Mouse (Mus musculus): ENCODE data around the gene Lsm2.
"Not testable (repeated sequence)": the region's sequence is repeated elsewhere in the genome, so short reads cannot be mapped to it uniquely, and the experiment has no call there.

The Lsm2 gene

DNA sequence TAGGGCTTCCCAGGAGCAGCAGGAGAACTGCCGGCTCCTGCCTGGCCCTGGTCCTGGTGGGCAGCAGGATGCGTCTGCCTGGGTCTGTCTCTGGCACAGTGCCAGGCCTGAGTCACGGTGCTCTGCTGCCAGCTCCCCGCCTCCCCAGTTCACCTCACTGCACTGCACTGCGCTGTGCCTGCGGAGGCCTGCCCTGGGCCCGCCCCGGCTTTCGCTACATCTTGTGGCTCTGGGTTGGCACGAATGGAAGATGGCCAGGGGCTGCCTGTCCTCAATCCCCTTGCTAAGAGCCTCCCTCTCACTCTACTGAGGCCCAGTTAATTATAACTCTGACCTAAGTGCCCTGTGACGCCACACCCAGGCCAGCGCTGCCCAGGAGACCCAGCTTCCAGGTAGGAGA is 34.7 kb downstream of the Lsm2 start, which contains the start of gene Vwa7:
Gene Vwa7, plus strand, starts transcription at position 204 of the 400 bp plus-strand sequence.
- DNase-seq: peak; percentile 46

DNA sequence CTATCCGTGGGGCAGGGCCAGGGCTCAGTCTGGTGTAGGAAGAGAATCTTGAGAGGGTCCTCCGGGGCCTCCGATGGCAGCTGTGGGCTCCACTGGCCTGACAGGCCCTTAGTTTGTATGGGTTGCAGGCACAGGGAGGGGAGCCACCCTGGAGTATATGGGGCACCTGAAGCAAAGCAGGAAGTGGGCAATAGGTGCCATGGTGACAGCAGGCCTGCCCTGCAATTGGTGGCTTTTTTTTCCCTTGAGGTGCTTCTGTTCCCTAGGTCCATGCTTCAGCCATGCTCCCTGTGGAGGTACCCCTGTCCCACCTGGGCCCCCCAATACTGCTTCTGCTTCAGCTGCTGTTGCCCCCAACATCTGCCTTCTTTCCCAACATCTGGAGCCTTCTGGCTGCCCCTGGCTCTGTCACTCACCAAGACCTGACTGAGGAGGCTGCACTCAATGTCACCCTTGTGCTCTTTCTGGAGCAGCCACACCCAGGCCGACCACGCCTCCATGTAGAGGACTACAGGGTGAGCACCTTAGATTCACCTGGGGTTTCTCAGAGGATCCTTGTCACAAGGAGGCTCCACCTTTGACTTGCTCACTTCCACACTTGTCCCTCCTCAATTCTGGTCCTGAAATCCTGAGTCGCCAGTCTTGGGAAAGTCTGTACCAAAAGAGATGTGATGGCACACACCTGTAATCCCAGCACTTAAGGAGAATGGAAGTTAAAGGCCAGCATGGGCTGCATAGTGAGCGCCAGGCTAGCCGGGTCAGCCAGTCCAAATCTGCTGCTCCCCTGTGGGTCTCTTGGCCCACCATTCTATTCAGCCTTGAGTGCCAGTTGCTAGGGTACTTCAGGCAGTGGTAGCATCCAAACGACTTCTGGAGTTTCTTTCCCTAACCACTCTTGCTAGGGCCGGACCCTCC is 35.4 kb downstream of the Lsm2 start:
- DNase-seq: no peak

DNA sequence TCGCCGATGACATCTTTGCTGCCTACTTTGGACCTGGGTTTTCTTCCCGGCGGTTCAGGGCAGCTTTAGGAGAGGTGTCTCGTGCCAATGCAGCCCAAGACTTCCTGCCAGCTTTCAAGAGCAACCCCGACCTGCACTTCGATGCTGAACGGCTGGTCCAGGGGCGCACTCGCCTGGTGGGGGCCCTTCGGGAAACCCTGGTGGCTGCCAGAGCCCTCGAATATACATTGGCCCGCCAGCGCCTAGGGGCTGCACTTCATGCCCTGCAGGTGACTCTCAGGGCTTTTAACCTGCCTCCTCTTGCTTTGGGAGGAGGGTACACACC is 36.0 kb downstream of the Lsm2 start:
- DNase-seq: no peak

DNA sequence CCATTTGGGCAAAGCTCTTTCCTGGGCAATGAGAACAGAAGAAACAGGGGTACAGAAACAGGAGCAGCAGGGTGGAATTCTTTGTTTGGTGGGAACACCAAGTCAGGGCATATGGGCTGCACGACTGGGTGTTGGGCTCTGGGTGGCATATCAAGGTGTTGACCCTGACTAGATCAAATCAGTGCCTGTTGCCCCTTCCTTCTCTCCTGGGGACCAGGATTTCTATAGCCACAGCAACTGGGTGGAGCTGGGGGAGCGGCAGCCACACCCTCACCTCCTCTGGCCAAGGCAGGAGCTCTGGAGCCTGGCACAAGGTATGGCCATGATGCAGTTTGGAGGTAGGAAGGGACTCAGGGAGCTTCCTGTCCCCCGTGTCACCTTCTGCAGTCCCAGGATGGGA is 36.5 kb downstream of the Lsm2 start:
- no peak for DNase-seq

DNA sequence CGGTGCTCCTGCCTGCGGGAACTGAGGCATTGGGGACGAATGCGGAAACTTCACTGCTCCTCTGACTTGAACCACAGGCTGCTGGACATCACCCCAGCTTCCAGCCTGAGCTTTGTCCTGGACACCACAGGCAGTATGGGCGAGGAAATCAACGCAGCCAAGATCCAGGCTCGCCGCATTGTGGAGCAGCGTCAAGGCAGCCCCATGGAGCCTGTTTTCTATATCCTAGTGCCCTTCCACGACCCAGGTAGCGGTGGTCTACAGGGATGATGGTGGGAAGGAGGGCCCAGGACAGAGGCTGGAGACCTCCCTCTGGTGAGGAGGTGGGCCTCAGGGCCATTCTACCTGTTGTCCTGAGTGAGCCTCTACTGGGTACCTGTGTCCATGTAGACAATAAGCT is 38.2 kb downstream of the Lsm2 start:
- no peak for DNase-seq

DNA sequence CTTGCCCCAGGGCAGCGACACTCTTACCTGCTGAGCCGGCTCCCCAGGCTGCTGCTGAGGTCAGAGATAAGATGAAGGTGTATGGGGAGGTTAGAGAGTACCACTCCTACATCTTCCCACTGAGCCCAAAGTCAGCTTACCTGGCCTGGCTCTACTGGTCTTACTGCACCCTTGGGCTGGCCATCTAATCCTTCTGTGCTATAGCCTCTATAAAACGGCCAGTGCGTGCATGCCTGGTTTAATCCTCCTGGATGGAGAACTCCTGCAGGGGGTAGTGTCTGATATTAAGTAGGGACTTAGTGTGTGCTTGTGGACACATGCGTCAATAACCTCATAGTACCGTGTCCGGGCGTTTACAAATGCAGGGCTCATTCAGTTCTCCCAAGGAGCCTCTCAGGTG is 38.9 kb downstream of the Lsm2 start:
- DNase-seq: no peak

DNA sequence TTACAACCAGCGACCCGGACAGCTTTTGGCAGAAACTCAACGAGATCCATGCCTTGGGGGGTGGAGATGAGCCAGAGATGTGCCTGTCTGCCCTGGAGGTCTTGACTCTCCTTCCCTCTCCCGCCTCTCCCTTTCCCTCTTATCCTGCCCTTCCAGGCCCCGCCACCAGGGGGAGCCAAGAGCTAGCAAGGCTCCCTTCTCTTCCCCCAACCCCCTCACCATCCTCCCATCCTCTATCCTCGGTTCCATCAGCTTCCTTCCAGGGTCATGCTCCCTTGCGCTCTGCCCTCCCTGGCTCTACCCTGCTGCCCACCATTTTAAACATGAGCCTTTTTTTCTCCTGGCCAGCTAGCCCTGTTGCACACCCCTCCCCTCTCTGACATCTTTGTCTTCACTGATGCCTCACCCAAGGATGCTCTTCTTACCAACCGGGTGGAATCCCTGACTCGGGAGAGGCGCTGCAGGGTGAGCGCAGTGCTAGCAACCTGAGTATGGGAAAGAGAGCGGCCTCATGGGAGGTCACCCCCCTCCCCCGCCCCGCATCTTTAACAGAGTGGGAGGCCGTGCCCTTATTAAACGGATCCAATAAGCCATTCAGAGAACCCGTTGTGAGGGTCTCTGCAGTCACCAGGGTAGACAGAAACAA is 39.6 kb downstream of the Lsm2 start:
- peak; percentile 90 for DNase-seq

DNA sequence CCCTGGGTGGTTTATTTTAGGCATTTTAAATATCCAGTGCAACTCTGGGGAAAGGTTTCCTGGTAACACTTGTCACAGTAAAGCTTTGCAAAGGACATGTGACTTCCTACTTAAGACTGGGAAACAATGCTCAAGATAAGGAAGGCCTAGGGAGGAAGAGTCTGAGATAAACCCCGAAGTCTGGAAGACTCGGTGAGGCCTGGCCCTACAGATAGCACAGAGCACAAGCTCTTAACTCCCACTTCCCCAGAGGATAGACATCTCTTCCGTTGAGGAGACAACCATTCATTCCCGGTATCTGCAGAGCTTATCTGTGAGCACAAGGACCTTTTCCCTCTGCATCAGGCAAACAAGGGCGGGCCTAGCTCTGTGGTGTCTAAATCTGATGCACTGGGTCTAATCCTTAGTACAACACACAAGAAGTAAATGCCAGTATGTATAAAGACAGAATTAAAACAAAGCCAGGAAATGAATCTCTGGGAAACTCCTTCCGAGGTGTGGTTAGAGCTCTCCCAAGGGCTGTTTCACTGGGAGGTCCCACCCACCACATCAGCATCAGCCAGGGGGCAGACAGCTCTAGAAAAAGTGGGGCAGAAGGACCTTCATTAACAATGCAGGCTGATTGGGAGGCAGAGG is 40.3 kb downstream of the Lsm2 start:
- DNase-seq: no peak

DNA sequence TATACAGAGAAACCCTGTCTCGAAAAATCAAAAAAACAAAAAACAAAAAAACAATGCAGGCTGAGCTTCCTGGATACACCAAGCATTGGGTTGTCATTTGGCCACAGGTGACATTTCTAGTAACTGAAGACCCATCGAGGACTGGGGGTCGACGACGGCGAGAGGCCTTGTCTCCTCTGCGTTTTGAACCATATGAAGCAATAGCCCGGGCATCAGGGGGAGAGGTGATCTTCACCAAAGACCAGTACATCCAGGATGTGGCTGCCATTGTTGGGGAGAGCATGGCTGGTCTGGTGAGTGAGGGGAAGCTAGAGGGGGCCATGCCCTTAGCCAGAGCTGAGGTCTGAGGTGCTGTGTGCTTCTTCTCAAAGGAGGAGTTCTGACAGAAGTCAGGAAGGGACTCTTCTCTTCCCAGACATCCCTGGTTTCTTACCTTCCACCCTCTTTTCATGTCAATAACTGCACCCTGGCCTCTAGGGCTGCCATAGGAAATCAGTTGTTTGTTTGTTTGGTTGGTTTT is 40.9 kb downstream of the Lsm2 start:
- no peak for DNase-seq

DNA sequence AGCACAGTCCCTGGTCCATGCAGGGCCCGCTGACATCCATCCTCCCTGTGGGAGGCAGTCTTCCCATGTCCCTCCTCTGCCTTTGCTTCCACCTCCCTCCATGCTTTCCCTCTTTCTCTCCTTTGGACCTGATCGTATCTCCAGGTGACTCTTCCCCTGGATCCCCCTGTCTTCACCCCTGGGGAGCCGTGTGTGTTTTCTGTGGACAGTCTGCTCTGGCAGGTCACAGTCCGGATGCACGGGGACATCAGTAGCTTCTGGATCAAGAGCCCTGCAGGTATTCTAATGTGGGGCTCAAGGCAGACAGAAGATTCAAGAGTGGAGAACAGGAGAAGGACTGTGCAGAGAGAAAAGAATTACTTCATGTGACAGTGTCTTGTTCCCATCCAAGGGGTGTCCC is 41.6 kb downstream of the Lsm2 start:
- no peak for DNase-seq

DNA sequence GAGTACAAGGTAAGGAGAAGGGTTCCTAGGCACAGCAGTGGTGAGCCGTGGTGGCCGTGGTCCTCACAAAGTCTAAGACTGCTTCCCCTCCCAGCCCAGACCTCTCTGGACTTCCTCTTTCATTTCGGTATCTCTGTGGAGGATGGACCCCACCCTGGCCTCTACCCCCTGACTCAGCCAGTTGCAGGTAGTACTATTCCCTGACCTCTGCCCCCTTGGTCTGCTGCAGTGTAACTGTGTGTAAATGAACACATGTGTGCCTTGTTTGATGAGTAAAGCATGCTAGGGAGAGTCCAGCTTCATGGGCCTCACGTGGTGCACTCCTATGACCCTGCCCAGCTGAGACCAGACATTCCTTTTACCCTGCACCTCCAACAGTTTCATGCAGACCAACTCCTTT is 42.1 kb downstream of the Lsm2 start:
- DNase-seq: no peak

DNA sequence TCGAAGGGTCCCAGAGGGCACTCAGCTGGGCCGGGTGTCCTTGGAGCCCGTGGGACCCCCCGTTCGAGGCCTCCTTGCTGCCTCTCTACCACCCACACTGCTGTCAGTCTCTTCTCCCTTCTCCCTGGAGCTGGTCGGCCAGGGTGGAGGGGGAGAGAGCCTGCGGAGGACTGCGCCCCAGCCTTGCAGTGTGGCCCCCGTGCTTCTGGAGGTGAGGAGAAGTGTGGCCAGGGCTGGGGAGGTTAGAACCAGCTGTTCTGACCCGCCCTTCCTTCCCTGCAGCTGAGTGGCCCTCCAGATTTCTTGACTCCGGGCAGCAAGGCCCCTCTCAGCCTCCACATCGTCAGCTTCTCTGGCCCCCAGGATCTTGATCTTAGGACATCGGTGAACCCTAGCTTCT is 42.6 kb downstream of the Lsm2 start:
- no peak for DNase-seq

DNA sequence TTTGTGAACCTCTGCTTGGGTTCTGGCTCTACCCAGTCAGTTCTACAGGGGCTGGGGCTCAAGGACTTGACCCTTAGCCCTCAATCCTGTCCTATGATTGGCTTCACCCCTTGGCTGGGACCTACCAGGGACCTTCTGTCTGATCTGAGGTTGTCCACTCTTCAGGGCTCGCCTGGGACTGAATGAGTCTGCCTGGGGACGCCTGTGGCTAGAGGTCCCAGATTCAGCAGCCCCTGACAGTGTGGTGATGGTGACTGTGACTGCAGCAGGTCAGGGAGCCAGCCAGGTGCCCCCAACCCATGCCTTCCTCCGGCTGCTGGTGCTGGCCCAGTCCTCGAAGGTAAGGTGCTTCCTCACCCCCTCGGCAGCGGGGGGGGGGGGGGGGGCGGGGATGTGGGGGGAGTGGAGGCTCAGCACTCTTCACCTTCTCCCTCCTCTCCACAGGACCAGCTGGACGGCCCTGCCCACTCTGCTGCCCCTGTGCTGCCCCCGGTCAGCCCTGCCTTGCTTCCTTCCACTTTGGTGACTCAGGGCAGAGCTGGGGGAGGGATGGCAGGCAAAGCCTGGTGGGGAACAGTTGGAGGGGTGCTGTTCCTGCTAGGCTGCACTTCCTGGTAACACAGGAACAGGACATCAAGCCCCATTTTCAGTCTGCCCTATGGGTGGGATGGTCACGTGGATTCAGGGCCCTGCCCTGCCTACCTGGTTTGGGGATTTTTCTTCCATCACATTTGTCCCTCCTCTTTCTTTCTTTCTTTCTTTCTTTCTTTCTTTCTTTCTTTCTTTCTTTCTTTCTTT is 43.2 kb downstream of the Lsm2 start:
- DNase-seq: no peak

DNA sequence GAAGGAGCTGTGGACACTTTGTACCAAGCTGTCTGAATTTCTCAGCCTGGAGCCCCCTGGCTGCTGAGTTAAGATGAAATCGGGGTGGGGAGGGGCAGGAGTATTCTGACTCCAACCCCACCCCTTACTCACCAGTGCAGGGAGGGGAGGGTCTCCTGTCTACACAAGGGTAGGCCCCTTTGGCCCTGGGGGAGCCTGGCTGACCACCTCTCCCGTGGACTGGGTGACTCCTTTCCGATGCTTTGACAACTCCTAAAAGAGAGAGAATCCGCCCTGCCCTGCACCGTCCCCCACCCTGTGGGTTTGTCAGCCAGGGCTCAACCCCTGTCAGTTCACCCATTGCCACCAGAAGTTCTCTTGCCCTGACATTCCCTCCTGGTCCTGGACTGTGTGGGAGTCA is 44.5 kb downstream of the Lsm2 start:
- no peak for DNase-seq

DNA sequence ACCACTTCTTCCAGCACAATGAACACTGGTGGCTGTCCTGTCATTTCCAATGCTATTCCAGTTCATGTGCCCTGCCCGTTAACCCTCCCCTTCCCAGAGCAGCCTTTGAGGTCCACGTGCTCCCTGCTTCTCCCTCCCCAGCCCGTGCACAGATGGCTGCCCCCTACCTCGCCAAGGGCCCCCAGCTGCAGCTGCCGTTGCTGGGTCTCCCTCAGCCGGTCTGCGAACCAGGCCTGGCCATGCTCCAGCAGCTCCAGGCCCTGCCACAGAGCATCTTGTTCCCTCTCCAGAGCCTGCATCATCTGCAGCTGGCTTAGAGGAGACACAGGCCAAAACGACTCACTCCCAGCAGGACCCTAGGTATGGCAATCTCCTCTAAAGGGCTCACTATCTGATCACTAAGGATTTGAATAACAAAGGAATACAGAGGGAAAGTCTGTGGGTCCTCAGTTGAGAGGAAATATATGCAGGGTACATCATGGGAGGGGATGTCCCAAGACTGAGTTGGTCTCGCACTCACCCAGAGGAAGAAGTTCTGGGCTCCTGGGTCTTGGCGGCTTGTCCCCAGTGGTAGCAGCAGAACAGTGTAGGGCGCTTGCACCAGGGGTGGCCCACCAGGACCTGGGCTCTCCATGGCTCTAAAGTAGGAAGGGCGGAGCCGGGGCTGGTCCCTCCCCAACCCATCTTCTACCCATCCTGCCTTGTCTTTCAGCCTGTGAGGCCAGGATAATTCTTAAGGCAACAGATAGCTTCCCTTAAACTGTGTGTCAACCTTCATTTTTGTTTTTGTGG is 45.8 kb downstream of the Lsm2 start, which contains the start of gene Sapcd1:
Gene Sapcd1, minus strand, starts transcription at position 740 of the 792 bp plus-strand sequence.
- no peak for DNase-seq

DNA sequence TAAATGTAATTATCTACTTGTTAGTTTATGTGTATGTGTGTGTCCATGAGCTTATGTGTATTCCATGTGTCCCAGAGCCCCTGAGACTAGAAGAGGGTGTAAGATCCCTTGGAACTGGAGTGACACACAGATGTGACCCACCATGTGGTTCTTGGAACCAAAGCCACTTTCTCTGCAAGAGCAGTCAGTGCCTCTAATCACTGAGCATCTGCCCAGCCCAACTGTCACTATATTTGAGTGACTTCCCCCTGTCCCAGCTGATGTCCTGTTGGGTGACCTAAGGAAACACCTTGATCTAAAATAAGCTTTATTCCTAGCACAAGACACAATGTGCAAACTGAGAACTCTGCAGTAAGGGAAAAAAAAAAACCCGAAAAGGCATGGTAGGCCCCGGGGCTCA is 46.7 kb downstream of the Lsm2 start:
- DNase-seq: no peak

DNA sequence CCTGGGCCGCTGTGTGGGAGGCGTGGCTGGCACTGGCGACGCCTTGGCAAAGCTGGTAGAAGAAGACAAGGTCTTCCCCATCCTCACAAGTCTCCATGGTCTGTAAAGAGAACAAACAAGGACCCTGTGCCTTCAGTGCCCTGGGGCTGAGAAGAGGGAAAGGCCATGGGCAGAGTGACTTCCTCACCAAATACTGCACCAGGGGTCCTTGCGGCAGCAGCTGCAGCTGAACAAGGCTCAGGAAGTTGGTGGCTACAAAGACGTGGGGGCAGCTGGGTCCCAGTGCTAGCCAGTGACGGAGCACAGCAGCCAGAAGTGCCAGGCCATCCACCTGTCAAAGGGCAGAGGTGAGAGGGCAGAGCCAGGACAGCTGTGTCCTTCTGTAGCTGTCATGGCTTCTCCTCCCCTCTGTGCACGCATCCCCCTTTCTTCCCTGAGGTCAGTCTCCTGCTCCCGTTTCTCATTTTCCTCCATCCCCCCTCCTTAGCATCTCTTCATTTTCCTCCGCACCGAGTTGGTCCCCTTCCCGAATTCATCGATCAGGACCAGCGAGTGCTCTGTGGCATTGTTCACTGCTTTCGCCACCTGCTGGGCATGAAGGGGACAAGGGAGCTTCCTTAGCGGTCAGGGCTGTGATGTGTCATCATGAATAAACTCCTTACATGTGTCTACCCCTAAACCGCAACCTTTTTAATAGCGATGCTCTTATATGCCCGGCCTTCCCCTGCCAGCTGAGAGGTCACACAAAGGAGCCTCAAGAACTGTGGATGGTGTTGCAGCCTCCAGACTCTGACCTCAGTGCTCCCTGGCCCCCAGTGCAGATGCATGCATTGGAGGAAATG is 48.2 kb downstream of the Lsm2 start:
- DNase-seq: no peak

DNA sequence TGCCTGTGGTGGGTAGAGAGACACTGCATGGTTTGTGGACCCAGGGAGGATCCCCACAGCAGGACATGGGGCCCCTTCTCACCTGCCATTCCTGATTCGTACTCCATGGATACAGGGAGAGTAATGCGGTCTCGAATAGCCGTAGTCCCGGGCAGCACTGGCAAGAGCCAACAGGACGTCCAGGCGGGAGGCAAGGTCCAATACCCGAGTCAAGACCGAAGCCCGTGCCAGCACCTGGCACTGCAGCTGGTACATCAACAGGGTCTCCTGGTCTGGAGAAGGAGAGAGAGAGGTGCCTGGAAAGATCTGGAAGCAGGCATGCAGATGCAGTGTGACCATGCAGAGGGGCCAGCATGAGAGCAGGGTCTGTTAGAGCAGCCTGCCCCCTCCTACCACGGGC is 49.6 kb downstream of the Lsm2 start:
- DNase-seq: no peak

DNA sequence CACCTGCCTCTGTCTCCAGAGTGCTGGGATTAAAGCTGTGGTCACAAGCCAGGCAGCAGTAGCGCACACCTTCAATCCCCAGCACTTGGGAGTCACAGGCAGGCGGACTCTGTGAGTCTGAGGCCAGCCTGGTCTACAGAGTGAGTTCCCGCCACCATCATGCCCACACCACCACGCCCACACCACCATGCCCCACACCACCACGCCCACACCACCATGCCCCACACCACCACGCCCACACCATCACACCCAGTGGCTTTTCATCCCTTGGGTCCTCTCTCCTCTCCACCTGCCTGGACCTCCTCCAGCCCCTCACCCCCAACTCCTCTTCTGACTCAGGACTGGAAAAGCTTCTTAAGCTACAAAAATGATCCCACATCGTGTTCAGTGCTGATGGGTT is 50.2 kb downstream of the Lsm2 start:
- no peak for DNase-seq

DNA sequence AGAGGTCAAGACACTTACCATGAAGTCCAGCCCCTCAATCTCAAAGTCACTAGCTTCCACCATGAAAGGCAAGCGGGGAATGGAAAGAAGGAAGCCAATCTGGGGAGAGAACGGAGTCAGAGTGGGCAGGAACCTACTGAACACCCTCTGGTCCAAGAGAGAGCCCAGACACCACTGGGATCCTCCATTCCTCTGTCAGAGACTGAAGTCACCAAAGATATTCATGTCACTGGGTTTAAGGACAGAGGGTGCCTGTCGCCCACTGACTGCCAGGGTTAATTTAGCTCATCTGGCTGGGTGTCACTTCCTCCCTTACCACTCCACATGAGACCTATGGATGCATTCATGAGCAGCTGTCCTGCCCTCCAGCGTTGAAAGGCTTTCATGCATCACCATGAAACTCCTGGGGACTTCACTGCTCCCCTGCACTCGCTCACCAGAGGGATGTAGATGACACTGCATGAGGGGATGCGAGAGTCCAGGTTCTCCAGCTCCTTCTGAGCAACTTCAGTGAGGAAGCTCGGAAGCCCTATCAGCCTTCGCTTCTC is 50.7 kb downstream of the Lsm2 start:
- DNase-seq: no peak

DNA sequence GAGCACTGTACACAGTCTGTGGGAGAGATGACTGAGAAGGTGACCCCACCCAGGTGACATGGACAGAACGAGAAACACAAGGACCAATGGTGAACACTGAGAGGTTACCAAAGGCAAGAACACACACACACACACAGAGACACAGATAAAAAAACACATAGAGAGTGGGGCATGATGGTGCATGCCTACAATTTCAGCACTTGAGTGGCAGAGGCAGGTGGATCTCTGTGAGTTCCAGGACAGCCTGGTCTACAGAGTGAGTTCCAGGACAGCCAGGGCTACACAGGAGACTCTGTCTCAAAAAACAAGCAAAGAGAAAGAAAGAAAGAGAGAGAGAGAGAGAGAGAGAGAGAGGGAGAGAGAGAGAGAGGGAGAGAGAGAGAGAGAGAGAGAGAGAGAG is 52.0 kb downstream of the Lsm2 start:
- not testable (repeated sequence) for DNase-seq
